Mouse (Mus musculus) liver, adult 2 months (tissue): ENCODE data around the gene Gys1. TPM values are rescaled to one million over a fixed set of nuclear protein-coding genes. Genes with fewer than 3 reads are reported as not detected.

Experiments
- DNase-seq: peaks from one replicate; pipeline ENCODE4 v3.0.0-alpha.2; 2011; ENCODE audit warnings: low read depth, low spot score; ENCODE audit errors: extremely low read depth
- H3K27ac ChIP-seq: fragments of 200-500 bp; replicated peaks from 2 replicates; pipeline ENCODE4 v1.5.1; 2012; ENCODE audit warnings: low read depth, mild to moderate bottlenecking, control low read depth, inconsistent platforms, low read length; ENCODE audit not compliant: insufficient read depth
- H3K27me3 ChIP-seq: fragments of 200-500 bp; 2 replicates; pipeline ENCODE4 v1.6.1; 2012; ENCODE audit warnings: mild to moderate bottlenecking, moderate library complexity, low read length, inconsistent platforms; ENCODE audit not compliant: control insufficient read depth, insufficient read depth
- H3K36me3 ChIP-seq: fragments of 200-500 bp; 2 replicates; pipeline ENCODE4 v1.6.1; 2012; ENCODE audit warnings: low read length, inconsistent platforms; ENCODE audit not compliant: control insufficient read depth, insufficient read depth
- H3K4me1 ChIP-seq: fragments of 200-500 bp; 2 replicates; pipeline ENCODE4 v1.6.1; 2011; ENCODE audit warnings: low read length; ENCODE audit not compliant: control insufficient read depth, insufficient read depth
- H3K4me3 ChIP-seq: fragments of 200-500 bp; 2 replicates; pipeline ENCODE4 v1.5.1; 2011; ENCODE audit warnings: low read depth, mild to moderate bottlenecking, control low read depth, low read length, moderate library complexity; ENCODE audit not compliant: insufficient read depth
- H3K79me2 ChIP-seq: fragments of 200-500 bp; 2 replicates; pipeline ENCODE4 v1.6.1; 2012; ENCODE audit warnings: inconsistent platforms, mild to moderate bottlenecking, low read length, moderate library complexity; ENCODE audit not compliant: control insufficient read depth, insufficient read depth
- H3K9ac ChIP-seq: fragments of 200-500 bp; 2 replicates; pipeline ENCODE4 v1.6.1; 2012; ENCODE audit warnings: low read depth, mild to moderate bottlenecking, control low read depth, inconsistent platforms, low read length
- CTCF ChIP-seq: fragments of 200-500 bp; IDR thresholded peaks from 2 replicates; pipeline ENCODE4 v1.5.1; 2011; ENCODE audit warnings: low read depth, low read length, control low read depth
- POLR2A ChIP-seq: fragments of 200-500 bp; IDR thresholded peaks from 2 replicates; pipeline ENCODE4 v1.6.1; 2011; ENCODE audit warnings: low read length, control low read depth; ENCODE audit not compliant: insufficient read depth; ENCODE audit errors: extremely low read depth
- WGBS: fragments of 180-500 bp; shearing (Covaris S2); methylation state at CpG from one replicate; pipeline ENCODE4 v1.1.7; 2018; 5-methylcytosine and 5-hydroxymethylcytosine counted together
- polyA plus RNA-seq: library from polyadenylated mRNA; depleted of rRNA; stranded (reverse); fragments of >200 nt; gene quantifications from 2 replicates; pipeline ENCODE4 v1.2.3, GENCODE M21; 2012
- total RNA-seq: library from RNA; depleted of rRNA; stranded (reverse); fragments of >200 nt; gene quantifications from 2 replicates; pipeline ENCODE4 v1.2.3, GENCODE M21; 2014

Gene Gys1
- total and polyA plus RNA-seq, 2 experiments = 1.2 to 4.8 TPM

DNA sequence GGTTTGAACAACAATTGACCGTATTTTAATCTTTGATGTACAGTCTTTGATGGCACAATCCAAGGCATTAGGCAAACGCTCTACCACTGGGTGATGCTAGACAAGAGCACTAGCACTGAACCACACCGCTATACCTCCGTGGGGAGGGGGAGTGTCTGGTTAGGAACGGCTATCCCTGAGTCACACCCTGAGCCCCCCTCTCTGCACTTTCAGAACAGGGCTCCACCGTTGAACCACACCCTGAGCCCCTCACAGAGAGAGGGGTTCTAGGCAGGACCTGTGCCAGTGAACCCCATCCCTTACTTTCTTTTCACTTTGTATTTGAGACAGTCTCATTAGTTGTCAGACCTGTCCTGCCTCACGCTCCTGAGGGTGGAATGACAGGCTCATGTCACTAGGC, 26.3 kb upstream of the Gys1 start:
- TF ChIP-seq POLR2A (no peak), CTCF (no peak)
- H3K27me3 ChIP-seq = peaks cover 12% of the 10 kb centered on the region
- H3K79me2 ChIP-seq = no peaks in the 10 kb centered on the region
- peaks cover 2% of the 10 kb centered on the region; the same call in 1 of the 2 replicates for H3K4me1 ChIP-seq
- H3K9ac ChIP-seq = no peak overlapping the region
- WGBS = 73% methylated on average over 7 of the region's 7 CpGs
- no peak overlapping the region for H3K27ac ChIP-seq
- no peak overlapping the region for H3K4me3 ChIP-seq
- DNase-seq = no peak
- no peaks in the 10 kb centered on the region for H3K36me3 ChIP-seq

DNA sequence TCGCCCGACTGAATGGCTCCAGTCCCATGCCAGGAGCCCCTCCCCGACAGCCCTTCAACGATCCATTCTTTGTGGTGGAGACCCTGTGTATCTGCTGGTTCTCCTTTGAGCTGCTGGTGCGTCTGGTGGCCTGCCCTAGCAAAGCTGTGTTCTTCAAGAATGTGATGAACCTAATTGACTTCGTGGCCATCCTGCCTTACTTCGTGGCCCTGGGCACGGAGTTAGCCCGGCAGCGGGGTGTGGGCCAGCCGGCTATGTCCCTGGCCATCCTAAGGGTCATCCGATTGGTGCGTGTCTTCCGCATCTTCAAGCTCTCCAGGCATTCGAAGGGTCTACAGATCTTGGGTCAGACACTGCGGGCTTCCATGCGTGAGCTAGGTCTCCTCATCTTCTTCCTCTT, 25.7 kb upstream of the Gys1 start:
- H3K4me1 ChIP-seq = peaks cover 2% of the 10 kb centered on the region; the same call in 1 of the 2 replicates
- no peaks in the 10 kb centered on the region for H3K36me3 ChIP-seq
- DNase-seq = no peak
- H3K27me3 ChIP-seq = peaks cover 12% of the 10 kb centered on the region
- no peak overlapping the region for H3K27ac ChIP-seq
- H3K4me3 ChIP-seq = no peak overlapping the region
- TF ChIP-seq CTCF (no peak), POLR2A (no peak)
- 90% methylated on average over 17 of the region's 17 CpGs for WGBS
- no peaks in the 10 kb centered on the region for H3K79me2 ChIP-seq
- no peak overlapping the region for H3K9ac ChIP-seq

DNA sequence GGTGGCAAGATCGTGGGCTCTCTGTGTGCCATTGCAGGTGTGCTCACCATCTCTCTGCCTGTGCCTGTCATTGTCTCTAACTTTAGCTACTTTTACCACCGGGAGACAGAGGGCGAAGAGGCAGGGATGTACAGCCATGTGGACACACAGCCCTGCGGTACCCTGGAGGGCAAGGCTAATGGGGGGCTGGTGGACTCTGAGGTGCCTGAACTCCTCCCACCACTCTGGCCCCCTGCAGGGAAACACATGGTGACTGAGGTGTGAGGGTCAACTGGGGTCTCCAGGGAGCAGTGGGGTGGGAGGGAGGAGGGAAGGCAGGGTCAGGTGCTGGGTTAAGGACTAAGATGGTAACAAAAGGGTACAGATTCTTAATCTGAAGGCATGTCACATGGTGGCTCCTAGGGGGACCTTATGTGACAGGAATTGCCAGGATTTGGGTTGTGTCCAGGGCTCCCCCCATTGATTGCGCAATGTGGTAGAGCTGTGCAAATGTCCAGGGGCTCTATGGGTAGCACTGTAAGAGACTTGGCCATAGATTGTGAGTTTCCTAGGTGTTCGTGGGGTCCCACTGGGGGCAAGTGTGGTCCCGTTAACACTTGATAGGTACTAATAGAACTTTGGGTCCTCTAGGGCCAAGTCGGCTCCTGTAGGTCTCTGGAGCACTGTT, 25.0 kb upstream of the Gys1 start:
- no peak for DNase-seq
- H3K9ac ChIP-seq = no peak overlapping the region
- 85% methylated on average over 8 of the region's 8 CpGs for WGBS
- H3K27ac ChIP-seq = no peak overlapping the region
- H3K4me1 ChIP-seq = peaks cover 2% of the 10 kb centered on the region; the same call in 1 of the 2 replicates
- no peaks in the 10 kb centered on the region for H3K79me2 ChIP-seq
- no peak for TF ChIP-seq POLR2A
- no peak for TF ChIP-seq CTCF
- H3K36me3 ChIP-seq = no peaks in the 10 kb centered on the region
- H3K4me3 ChIP-seq = no peak overlapping the region
- H3K27me3 ChIP-seq = peaks cover 18% of the 10 kb centered on the region

DNA sequence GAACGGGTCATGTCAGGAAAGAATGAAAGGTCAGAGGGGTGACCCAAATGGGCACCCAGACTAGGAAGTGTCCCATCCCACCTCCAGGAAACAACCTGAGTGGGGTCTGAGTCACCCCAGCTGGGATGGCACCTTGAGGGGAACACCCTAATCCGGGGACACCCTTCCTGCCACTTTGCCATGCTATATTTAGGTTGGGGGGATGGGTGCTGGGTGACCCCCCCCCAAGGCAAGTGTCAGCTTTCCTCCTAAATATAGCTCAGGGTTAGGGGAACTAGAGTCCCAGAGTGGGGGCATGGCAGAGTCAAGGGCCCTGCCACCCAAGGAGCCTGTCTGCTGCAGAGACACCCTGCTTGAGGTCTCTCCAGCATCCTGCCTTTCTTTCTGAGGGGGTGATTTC, 22.2 kb upstream of the Gys1 start:
- 77% methylated on average over 2 of the region's 2 CpGs for whole genome bisulfite sequencing
- no peak overlapping the region for H3K27ac ChIP-seq
- no peaks in the 10 kb centered on the region for H3K36me3 ChIP-seq
- H3K79me2 ChIP-seq = no peaks in the 10 kb centered on the region
- no peak for TF ChIP-seq POLR2A
- no peak for TF ChIP-seq CTCF
- DNase-seq = no peak
- H3K4me1 ChIP-seq = no peaks in the 10 kb centered on the region
- H3K9ac ChIP-seq = no peak overlapping the region
- peaks cover 20% of the 10 kb centered on the region; the same call in 1 of the 2 replicates for H3K27me3 ChIP-seq
- no peak overlapping the region for H3K4me3 ChIP-seq

DNA sequence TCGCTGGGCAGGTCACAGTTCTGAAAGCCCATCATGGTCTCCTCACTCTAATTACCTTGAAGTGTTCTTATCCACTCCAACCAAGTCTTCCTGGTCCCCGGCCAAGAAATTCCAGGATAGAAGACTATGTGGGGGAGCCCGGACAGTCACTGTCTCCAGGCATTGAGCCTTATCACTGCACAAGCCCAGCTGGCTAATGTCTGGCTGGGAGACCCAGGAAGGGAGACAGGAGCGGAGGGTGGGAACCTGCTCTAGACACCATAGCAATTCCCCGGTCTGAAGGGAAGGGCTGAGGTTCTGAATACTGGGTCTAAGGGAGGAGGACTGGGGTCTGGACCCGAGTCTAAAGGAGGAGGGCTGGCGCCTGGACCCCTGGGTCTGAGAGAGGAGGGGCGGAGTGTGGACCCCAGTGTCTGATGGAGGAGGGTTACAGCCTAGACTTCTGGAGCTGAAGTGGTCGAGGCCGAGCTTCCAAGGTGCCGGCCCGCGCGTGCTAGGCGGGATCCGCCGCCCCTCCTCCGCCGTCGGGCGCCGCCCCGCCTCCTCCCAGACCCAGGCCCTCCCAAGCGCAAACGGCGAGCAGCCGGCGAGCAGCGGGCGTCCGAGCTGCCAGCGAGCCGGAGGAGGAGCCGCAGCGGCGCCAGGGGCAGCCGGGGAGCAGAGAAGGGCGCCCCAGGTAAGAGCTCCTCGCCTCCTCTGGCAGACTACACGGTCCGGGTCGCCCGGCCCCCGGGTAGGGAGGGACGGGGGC, 21.4 kb upstream of the Gys1 start, which contains the start of gene Ntf5:
TSS of gene Ntf5 (plus strand) at position 583 of the 751 bp plus-strand sequence.
- no peaks in the 10 kb centered on the region for H3K36me3 ChIP-seq
- no peaks in the 10 kb centered on the region for H3K4me1 ChIP-seq
- H3K27ac ChIP-seq = no peak within 1 kb of the TSS
- TF ChIP-seq POLR2A (no peak), CTCF (no peak)
- peak within 1 kb of the TSS; percentile 58 for H3K9ac ChIP-seq
- no peak for DNase-seq
- peak within 1 kb of the TSS; percentile 41; the same call in 1 of the 2 replicates for H3K4me3 ChIP-seq
- H3K27me3 ChIP-seq = peaks cover 17% of the 10 kb centered on the region; the same call in 1 of the 2 replicates
- H3K79me2 ChIP-seq = no peaks in the 10 kb centered on the region
- 6% methylated on average over 45 of the region's 45 CpGs for WGBS
